Mouse (Mus musculus): ENCODE measurements around the gene Gfy.

Gfy gene

GRCm38 (mm10) chr7:45179469-45179868 is at the start of gene Gfy:
Gfy (minus strand) TSS chr7:45179569.
- DNase-seq = no peak

- no peak for DNase-seq
Observed at GRCm38 (mm10) chr7:45229046-45229445, 49.7 kb upstream of the Gfy start.

- no peak for DNase-seq
Observed at GRCm38 (mm10) chr7:45228548-45228947, 49.2 kb upstream of the Gfy start.

GRCm38 (mm10) chr7:45226421-45226820 is 47.1 kb upstream of the Gfy start:
- DNase-seq = no peak

GRCm38 (mm10) chr7:45224826-45225225 is 45.5 kb upstream of the Gfy start:
- no peak for DNase-seq

- DNase-seq = no peak
Observed at GRCm38 (mm10) chr7:45221680-45222079, 42.3 kb upstream of the Gfy start.

GRCm38 (mm10) chr7:45216442-45217183 is 37.2 kb upstream of the Gfy start:
- DNase-seq = peak; percentile 76

- DNase-seq = peak; percentile 62
Observed at GRCm38 (mm10) chr7:45215673-45216441, 36.5 kb upstream of the Gfy start, which contains the start of gene Tead2. Tead2 (plus strand) TSS chr7:45215753.

GRCm38 (mm10) chr7:45213708-45214107 is 34.3 kb upstream of the Gfy start:
- no peak for DNase-seq

- DNase-seq = no peak
Observed at GRCm38 (mm10) chr7:45212356-45212755, 33.0 kb upstream of the Gfy start.

- no peak for DNase-seq
Observed at GRCm38 (mm10) chr7:45211851-45212251, 32.5 kb upstream of the Gfy start, which contains the start of gene Dkkl1. Dkkl1 (minus strand) TSS chr7:45212147.

- no peak for DNase-seq
Observed at GRCm38 (mm10) chr7:45211070-45211469, 31.7 kb upstream of the Gfy start.

GRCm38 (mm10) chr7:45208260-45208659 is 28.9 kb upstream of the Gfy start:
- DNase-seq = no peak

- peak; percentile 95 for DNase-seq
Observed at GRCm38 (mm10) chr7:45204380-45205143, 25.2 kb upstream of the Gfy start, which contains the start of gene Ccdc155. Ccdc155 (minus strand) TSS chr7:45204892.

- DNase-seq = no peak
Observed at GRCm38 (mm10) chr7:45202654-45203053, 23.3 kb upstream of the Gfy start.

GRCm38 (mm10) chr7:45198961-45199360 is 19.6 kb upstream of the Gfy start:
- DNase-seq = no peak

GRCm38 (mm10) chr7:45198435-45198834 is 19.1 kb upstream of the Gfy start:
- peak; percentile 86 for DNase-seq

GRCm38 (mm10) chr7:45196994-45197393 is 17.6 kb upstream of the Gfy start:
- DNase-seq = no peak

- no peak for DNase-seq
Observed at GRCm38 (mm10) chr7:45196176-45196535, 16.8 kb upstream of the Gfy start.

- DNase-seq = no peak
Observed at GRCm38 (mm10) chr7:45195341-45196175, 16.2 kb upstream of the Gfy start.

GRCm38 (mm10) chr7:45193871-45194785 is 14.8 kb upstream of the Gfy start:
- no peak for DNase-seq

Measured in lung, postnatal 36 days (tissue).